Mouse (Mus musculus) megakaryocyte, embryonic 14.5 days (primary cell): ENCODE measurements around the gene Fam118a.

Experiments
- FLI1 ChIP-seq: IDR thresholded peaks from 2 replicates; pipeline ENCODE4 v1.6.1; 2012; ENCODE audit warnings: low read length, inconsistent platforms, mixed read lengths
- GATA1 ChIP-seq: IDR thresholded peaks from 3 replicates; pipeline ENCODE4 v1.6.1; 2012; ENCODE audit warnings: mixed read lengths, low read length, inconsistent platforms, borderline replicate concordance

DNA sequence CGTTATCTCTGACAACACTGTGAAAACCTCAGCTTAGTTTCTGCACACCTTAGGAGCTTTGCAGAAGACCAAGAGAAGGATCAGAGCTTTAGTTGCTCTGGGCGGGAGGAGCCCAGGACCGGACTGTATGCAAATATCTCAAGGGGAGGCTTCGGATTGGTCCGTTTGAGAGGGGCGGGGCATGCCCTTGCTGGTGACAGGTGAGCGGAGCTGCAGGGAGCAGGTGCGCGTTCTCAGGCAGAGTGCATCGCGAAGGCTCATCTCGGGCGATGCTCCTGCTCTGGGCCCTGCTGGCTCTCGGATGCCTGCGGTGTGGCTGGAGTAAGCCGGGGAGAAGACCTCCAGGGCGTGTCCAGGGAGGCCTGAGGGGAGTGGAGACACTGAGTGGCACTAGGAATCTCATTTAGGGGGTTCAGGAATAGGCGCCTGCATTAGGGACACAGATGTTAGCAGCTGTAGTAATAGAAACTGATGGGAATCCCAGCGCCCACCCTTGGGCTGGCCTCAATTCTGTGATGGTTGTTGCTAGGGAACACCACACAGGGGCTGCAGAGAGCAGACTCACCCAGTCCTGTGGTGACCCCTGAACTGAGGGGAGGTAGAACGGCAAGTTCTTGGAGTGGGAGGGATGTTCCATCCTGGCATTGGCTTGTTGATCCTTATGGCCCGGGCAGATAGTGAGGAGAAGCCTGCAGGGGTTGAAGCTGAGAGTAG lies 11.6 kb upstream of the Fam118a start, which contains the start of gene Upk3a:
- TF ChIP-seq GATA1 (no peak), FLI1 (no peak)
